Mouse (Mus musculus) MEL (cell line): ENCODE data around the gene Dpep2nb. TPM values are rescaled to one million over a fixed set of nuclear protein-coding genes. Genes with fewer than 3 reads are reported as not detected.

Experiments
- DNase-seq: peaks from one replicate; pipeline ENCODE4 v3.0.0; 2011; ENCODE audit warnings: low read depth, low spot score
- H3K27ac ChIP-seq: 2 replicates; pipeline ENCODE4 v1.5.1; 2012; ENCODE audit warnings: low read depth, mild to moderate bottlenecking, control low read depth, low read length, moderate library complexity; ENCODE audit not compliant: control insufficient read depth
- H3K27me3 ChIP-seq, 2 experiments: fragments of 150-350 bp in 1 of 2; sonication (generic) in 1 of 2; 2 replicates each; pipeline ENCODE4 v1.6.1; 2012; ENCODE audit warnings: low read length in 2 of 2, mild to moderate bottlenecking in 2 of 2, improper control_type of control experiment in 1 of 2, moderate library complexity in 1 of 2; ENCODE audit not compliant: insufficient read depth in 2 of 2, control insufficient read depth in 1 of 2
- H3K36me3 ChIP-seq, 2 experiments: 2 replicates each; pipeline ENCODE4 v1.6.1; 2012 to 2014; ENCODE audit warnings: low read length in 2 of 2, improper control_type of control experiment in 1 of 2, inconsistent platforms in 1 of 2, mild to moderate bottlenecking in 1 of 2; ENCODE audit not compliant: insufficient read depth in 2 of 2, control insufficient read depth in 1 of 2
- H3K4me1 ChIP-seq, 2 experiments: fragments of 150-350 bp in 1 of 2; sonication (generic) in 1 of 2; 2 replicates each; pipeline ENCODE4 v1.6.1; 2012; ENCODE audit warnings: low read length in 2 of 2, improper control_type of control experiment in 1 of 2, mild to moderate bottlenecking in 1 of 2; ENCODE audit not compliant: insufficient read depth in 2 of 2, control insufficient read depth in 1 of 2
- H3K4me3 ChIP-seq, 2 experiments: fragments of 150-350 bp in 1 of 2; sonication (generic) in 1 of 2; 2 replicates each; pipeline ENCODE4 v1.5.1; 2012; ENCODE audit warnings: low read depth in 2 of 2, low read length in 2 of 2, mild to moderate bottlenecking in 2 of 2, moderate library complexity in 2 of 2, control low read depth in 1 of 2, improper control_type of control experiment in 1 of 2; ENCODE audit not compliant: control insufficient read depth in 1 of 2, insufficient read depth in 1 of 2
- H3K79me2 ChIP-seq: 2 replicates; pipeline ENCODE4 v1.6.1; 2012; ENCODE audit warnings: mild to moderate bottlenecking, low read length, moderate library complexity; ENCODE audit not compliant: control insufficient read depth, poor library complexity, insufficient read depth
- H3K9ac ChIP-seq: 2 replicates; pipeline ENCODE4 v1.6.1; 2012; ENCODE audit warnings: low read depth, mild to moderate bottlenecking, control low read depth, low read length, moderate library complexity; ENCODE audit not compliant: control insufficient read depth, poor library complexity, severe bottlenecking
- H3K9me3 ChIP-seq: fragments of 150-350 bp; sonication (generic); replicated peaks from 2 replicates; pipeline ENCODE4 v1.6.1; 2012; ENCODE audit warnings: mild to moderate bottlenecking, low read length, improper control_type of control experiment, moderate library complexity; ENCODE audit not compliant: insufficient read depth
- BHLHE40 ChIP-seq: IDR thresholded peaks from 2 replicates; pipeline ENCODE4 v1.6.1; 2012; ENCODE audit warnings: low read depth, mild to moderate bottlenecking, inconsistent platforms, low read length, improper control_type of control experiment, borderline replicate concordance
- CTCF ChIP-seq, 3 experiments: IDR thresholded peaks in 2 of 3; conservative IDR thresholded peaks in 1 of 3; 2 replicates each; pipeline ENCODE4 v1.5.1; 2011 to 2012; ENCODE audit warnings: low read length in 3 of 3, low read depth in 2 of 3, mild to moderate bottlenecking in 2 of 3, improper control_type of control experiment in 1 of 3, inconsistent platforms in 1 of 3, mixed read lengths in 1 of 3, moderate library complexity in 1 of 3; ENCODE audit not compliant: control insufficient read depth in 1 of 3, insufficient read depth in 1 of 3, poor library complexity in 1 of 3, severe bottlenecking in 1 of 3
- ETS1 ChIP-seq: IDR thresholded peaks from 2 replicates; pipeline ENCODE4 v1.6.1; 2012; ENCODE audit warnings: low read depth, mild to moderate bottlenecking, inconsistent platforms, low read length, improper control_type of control experiment, moderate library complexity
- GABPA ChIP-seq: IDR thresholded peaks from 2 replicates; pipeline ENCODE4 v1.6.1; 2012; ENCODE audit warnings: low read depth, mild to moderate bottlenecking, inconsistent platforms, low read length, improper control_type of control experiment, moderate library complexity
- JUND ChIP-seq: IDR thresholded peaks from 2 replicates; pipeline ENCODE4 v1.6.1; 2011; ENCODE audit warnings: low read depth, mild to moderate bottlenecking, improper control_type of control experiment, low read length
- KAT2A ChIP-seq: conservative IDR thresholded peaks from 2 replicates; pipeline ENCODE4 v1.6.1; 2012; ENCODE audit warnings: low read depth, low read length, improper control_type of control experiment, inconsistent platforms
- MAX ChIP-seq: IDR thresholded peaks from 2 replicates; pipeline ENCODE4 v1.6.1; 2011; ENCODE audit warnings: low read length, improper control_type of control experiment
- MAZ ChIP-seq: IDR thresholded peaks from 2 replicates; pipeline ENCODE4 v1.6.1; 2012; ENCODE audit warnings: low read depth, mild to moderate bottlenecking, inconsistent platforms, low read length, improper control_type of control experiment
- MXI1 ChIP-seq: IDR thresholded peaks from 2 replicates; pipeline ENCODE4 v1.6.1; 2011; ENCODE audit warnings: mild to moderate bottlenecking, low read depth, low read length, improper control_type of control experiment
- MYB ChIP-seq: IDR thresholded peaks from 2 replicates; pipeline ENCODE4 v1.6.1; 2011; ENCODE audit warnings: mild to moderate bottlenecking, low read depth, low read length, improper control_type of control experiment
- MYC ChIP-seq: IDR thresholded peaks from 2 replicates; pipeline ENCODE4 v1.6.1; 2011; ENCODE audit warnings: low read depth, mild to moderate bottlenecking, low read length, improper control_type of control experiment, moderate library complexity
- NELFE ChIP-seq: IDR thresholded peaks from 2 replicates; pipeline ENCODE4 v1.6.1; 2011; ENCODE audit warnings: low read depth, low read length, improper control_type of control experiment
- RAD21 ChIP-seq: IDR thresholded peaks from 2 replicates; pipeline ENCODE4 v1.6.1; 2011; ENCODE audit warnings: mild to moderate bottlenecking, low read depth, low read length, improper control_type of control experiment
- SMC3 ChIP-seq: IDR thresholded peaks from 2 replicates; pipeline ENCODE4 v1.6.1; 2011; ENCODE audit warnings: low read depth, low read length, improper control_type of control experiment
- USF1 ChIP-seq: IDR thresholded peaks from 2 replicates; pipeline ENCODE4 v1.6.1; 2014; ENCODE audit warnings: low read depth, mild to moderate bottlenecking, inconsistent platforms, low read length, improper control_type of control experiment, moderate library complexity
- ZC3H11A ChIP-seq: IDR thresholded peaks from 2 replicates; pipeline ENCODE4 v1.6.1; 2012; ENCODE audit warnings: low read depth, mild to moderate bottlenecking, inconsistent platforms, low read length, improper control_type of control experiment
- polyA plus RNA-seq, 2 experiments: library from polyadenylated mRNA; stranded (reverse) in 1 of 2; unstranded in 1 of 2; fragments of >175 nt in 1 of 2; fragments of >200 nt in 1 of 2; gene quantifications; 2 replicates each; pipeline versions ENCODE4 v1.2.1 to v1.2.4; 2012; ENCODE audit warnings: low replicate concordance in 2 of 2, low read depth in 1 of 2; ENCODE audit not compliant: insufficient read length in 2 of 2, insufficient read depth in 1 of 2, missing spikeins in 1 of 2
- total RNA-seq: library from RNA; depleted of rRNA; stranded (reverse); fragments of 300-350 nt; gene quantifications from 2 replicates; pipeline ENCODE4 v1.2.3, GENCODE M21; 2012

Dpep2nb gene
- total and polyA plus RNA-seq, 3 experiments: 0.14 TPM; not detected in 2

GRCm38 (mm10) chr8:106007135-106007534, 1.4 kb upstream of the Dpep2nb start:
- no peaks in the 10 kb centered on the region for H3K9me3 ChIP-seq
- DNase-seq: peak; percentile 16
- no peaks in the 10 kb centered on the region for H3K27me3 ChIP-seq
- H3K4me3 ChIP-seq: no peak overlapping the region
- no peak overlapping the region for H3K27ac ChIP-seq
- H3K4me1 ChIP-seq: peaks cover 0 to 17% of the 10 kb centered on the region in 2 experiments; a peak in 3 of 4 replicates
- no peak overlapping the region for H3K9ac ChIP-seq
- TF ChIP-seq JUND: no peak
- TF ChIP-seq, all 39 proteins: peak for 0
- Histone ChIP-seq H3K36me3 (peaks cover 0 to 11% of the 10 kb centered on the region in 2 experiments; a peak in 2 of 4 replicates), H3K79me2 (peaks cover 16% of the 10 kb centered on the region)

GRCm38 (mm10) chr8:106006413-106006812, 638 bp upstream of the Dpep2nb start:
- no peaks in the 10 kb centered on the region for H3K27me3 ChIP-seq
- DNase-seq: peak; percentile 57
- H3K4me3 ChIP-seq: no peak overlapping the region
- H3K27ac ChIP-seq: no peak overlapping the region
- H3K9me3 ChIP-seq: no peaks in the 10 kb centered on the region
- H3K4me1 ChIP-seq: peaks cover 0 to 17% of the 10 kb centered on the region in 2 experiments; a peak in 3 of 4 replicates
- TF ChIP-seq BHLHE40 (no peak), MYC (no peak), ZC3H11A (peak; percentile 13; the same call in 1 of the 2 replicates), KAT2A (no peak), ETS1 (no peak), USF1 (no peak), GABPA (no peak), MYB (no peak), MXI1 (no peak), RAD21 (peak; percentile 49), NELFE (no peak), CTCF (IDR thresholded peaks at IDR 0.05 in 2 of 3, conservative IDR thresholded peaks at IDR 0.05 in 1 of 3; ENCODE audit: control insufficient read depth in 1 of 3, insufficient read depth in 1 of 3, low read depth in 2 of 3, low read length in 3 of 3, poor library complexity in 1 of 3, severe bottlenecking in 1 of 3) (peak in 1 of 3 experiments; percentile 57; a peak in 3 of 6 replicates), SMC3 (peak; percentile 58), MAX (no peak), MAZ (no peak)
- peaks cover 16% of the 10 kb centered on the region for H3K79me2 ChIP-seq
- no peak overlapping the region for H3K9ac ChIP-seq
- H3K36me3 ChIP-seq: peaks cover 0 to 11% of the 10 kb centered on the region in 2 experiments; a peak in 2 of 4 replicates
